Mouse (Mus musculus) spleen, adult 2 months (tissue): ENCODE measurements at regions not wholly inside any gene's neighbourhood (a gene's known extent, or its start where the extent isn't known, plus 50 kb on each side); places are given as distances from the start of the nearest gene placed in this dataset.

Experiments used
- DNase-seq, 2 experiments: peaks; one replicate each; pipeline versions ENCODE4 v3.0.0 to v3.0.0-alpha.2; 2012 to 2021; ENCODE audit warnings: low spot score in 2 of 2, low read depth in 1 of 2
- H3K27ac ChIP-seq: fragments of 200-500 bp; 2 replicates; pipeline ENCODE4 v1.5.1; 2012; ENCODE audit warnings: low read length, inconsistent platforms; ENCODE audit not compliant: insufficient read depth
- H3K27me3 ChIP-seq: fragments of 200-500 bp; 2 replicates; pipeline ENCODE4 v1.6.1; 2012; ENCODE audit warnings: mild to moderate bottlenecking, moderate library complexity, low read length, inconsistent platforms; ENCODE audit not compliant: control insufficient read depth, insufficient read depth
- H3K36me3 ChIP-seq: fragments of 200-500 bp; 2 replicates; pipeline ENCODE4 v1.6.1; 2012; ENCODE audit warnings: mild to moderate bottlenecking, low read length, inconsistent platforms; ENCODE audit not compliant: control insufficient read depth, insufficient read depth
- H3K4me1 ChIP-seq: fragments of 200-500 bp; 2 replicates; pipeline ENCODE4 v1.6.1; 2011; ENCODE audit warnings: inconsistent platforms; ENCODE audit not compliant: control insufficient read depth, insufficient read depth, insufficient read length
- H3K4me3 ChIP-seq: fragments of 200-500 bp; 2 replicates; pipeline ENCODE4 v1.5.1; 2011; ENCODE audit warnings: mild to moderate bottlenecking, inconsistent platforms; ENCODE audit not compliant: insufficient read depth, insufficient read length; ENCODE audit errors: extremely low read depth
- CTCF ChIP-seq: fragments of 200-500 bp; IDR thresholded peaks from 2 replicates; pipeline ENCODE4 v1.5.1; 2011; ENCODE audit warnings: mild to moderate bottlenecking, inconsistent platforms; ENCODE audit not compliant: insufficient read depth, insufficient read length, insufficient replicate concordance; ENCODE audit errors: extremely low read depth
- POLR2A ChIP-seq: fragments of 200-500 bp; IDR thresholded peaks from 2 replicates; pipeline ENCODE4 v1.6.1; 2011; ENCODE audit warnings: low read depth, low read length, inconsistent platforms
- WGBS: fragments of 180-500 bp; shearing (Covaris S2); methylation state at CpG from one replicate; pipeline ENCODE4 v1.1.7; 2018; 5-methylcytosine and 5-hydroxymethylcytosine counted together

- Histone ChIP-seq H3K27me3 (no peaks in the 10 kb centered on the region), H3K36me3 (no peaks in the 10 kb centered on the region), H3K27ac (no peak overlapping the region), H3K4me1 (no peaks in the 10 kb centered on the region), H3K4me3 (no peak overlapping the region)
- 80% methylated on average over 1 of the region's 1 CpGs for WGBS
- TF ChIP-seq CTCF (no peak), POLR2A (no peak)
- no peak for DNase-seq
Observed at GRCm38 (mm10) chr13:44597666-44598065, 131.6 kb upstream of the Jarid2 start.

GRCm38 (mm10) chr13:44601024-44601423 is 128.2 kb upstream of the Jarid2 start:
- WGBS, result 49% methylated on average over 2 of the region's 2 CpGs
- no peaks in the 10 kb centered on the region for H3K36me3 ChIP-seq
- TF ChIP-seq CTCF, result no peak
- TF ChIP-seq POLR2A, result no peak

GRCm38 (mm10) chr13:44602658-44603057 is 126.6 kb upstream of the Jarid2 start:
- no peak for TF ChIP-seq CTCF
- TF ChIP-seq POLR2A, result no peak
- H3K36me3 ChIP-seq, result no peaks in the 10 kb centered on the region
- H3K4me1 ChIP-seq, result no peaks in the 10 kb centered on the region
- H3K27ac ChIP-seq, result no peak overlapping the region
- 81% methylated on average over 6 of the region's 6 CpGs for WGBS
- no peak overlapping the region for H3K4me3 ChIP-seq
- no peaks in the 10 kb centered on the region for H3K27me3 ChIP-seq
- DNase-seq, result no peak

More at GRCm38 (mm10) chr13:44601024-44601423, 128.2 kb upstream of the Jarid2 start:
- H3K4me1 ChIP-seq, result no peaks in the 10 kb centered on the region
- no peak overlapping the region for H3K4me3 ChIP-seq
- H3K27me3 ChIP-seq, result no peaks in the 10 kb centered on the region
- no peak for DNase-seq
- H3K27ac ChIP-seq, result no peak overlapping the region

GRCm38 (mm10) chr13:44607316-44608285 is 121.7 kb upstream of the Jarid2 start:
- Histone ChIP-seq H3K27me3 (no peaks in the 10 kb centered on the region), H3K36me3 (no peaks in the 10 kb centered on the region), H3K4me3 (no peak overlapping the region), H3K4me1 (no peaks in the 10 kb centered on the region), H3K27ac (no peak overlapping the region)
- no peak for TF ChIP-seq CTCF
- TF ChIP-seq POLR2A, result no peak
- DNase-seq, result no peak
- WGBS, result 74% methylated on average over 13 of the region's 13 CpGs

- no peaks in the 10 kb centered on the region for H3K36me3 ChIP-seq
- no peak for DNase-seq
- WGBS, result 92% methylated on average over 3 of the region's 3 CpGs
- no peak for TF ChIP-seq POLR2A
- no peak for TF ChIP-seq CTCF
- no peaks in the 10 kb centered on the region for H3K27me3 ChIP-seq
- no peaks in the 10 kb centered on the region for H3K4me1 ChIP-seq
- no peak overlapping the region for H3K27ac ChIP-seq
- no peak overlapping the region for H3K4me3 ChIP-seq
Observed at GRCm38 (mm10) chr13:44608286-44608675, 121.0 kb upstream of the Jarid2 start.

GRCm38 (mm10) chr13:44608681-44609335 is 120.5 kb upstream of the Jarid2 start:
- 89% methylated on average over 11 of the region's 11 CpGs for WGBS
- H3K4me1 ChIP-seq, result no peaks in the 10 kb centered on the region
- no peak overlapping the region for H3K4me3 ChIP-seq
- no peaks in the 10 kb centered on the region for H3K27me3 ChIP-seq
- no peak overlapping the region for H3K27ac ChIP-seq
- no peak for DNase-seq
- no peaks in the 10 kb centered on the region for H3K36me3 ChIP-seq
- no peak for TF ChIP-seq POLR2A
- no peak for TF ChIP-seq CTCF

GRCm38 (mm10) chr13:44609606-44610005 is 119.7 kb upstream of the Jarid2 start:
- DNase-seq, result no peak
- H3K27ac ChIP-seq, result no peak overlapping the region
- H3K4me1 ChIP-seq, result no peaks in the 10 kb centered on the region
- TF ChIP-seq CTCF (no peak), POLR2A (no peak)
- H3K36me3 ChIP-seq, result no peaks in the 10 kb centered on the region
- WGBS, result 82% methylated on average over 5 of the region's 5 CpGs
- no peaks in the 10 kb centered on the region for H3K27me3 ChIP-seq
- no peak overlapping the region for H3K4me3 ChIP-seq
